Mouse (Mus musculus) MEL (cell line): ENCODE measurements around the gene Ninl. TPM values are rescaled to one million over a fixed set of nuclear protein-coding genes. Genes with fewer than 3 reads are reported as not detected.
A peak's percentile ranks its signal among the peaks of the same experiment; 100 is the strongest.

Experiments used
- DNase-seq: peaks from one replicate; pipeline ENCODE4 v3.0.0; 2011; ENCODE audit warnings: low read depth, low spot score
- H3K27ac ChIP-seq: 2 replicates; pipeline ENCODE4 v1.5.1; 2012; ENCODE audit warnings: low read depth, mild to moderate bottlenecking, control low read depth, low read length, moderate library complexity; ENCODE audit not compliant: control insufficient read depth
- H3K27me3 ChIP-seq, 2 experiments: fragments of 150-350 bp in 1 of 2; sonication (generic) in 1 of 2; 2 replicates each; pipeline ENCODE4 v1.6.1; 2012; ENCODE audit warnings: low read length in 2 of 2, mild to moderate bottlenecking in 2 of 2, improper control_type of control experiment in 1 of 2, moderate library complexity in 1 of 2; ENCODE audit not compliant: insufficient read depth in 2 of 2, control insufficient read depth in 1 of 2
- H3K36me3 ChIP-seq, 2 experiments: 2 replicates each; pipeline ENCODE4 v1.6.1; 2012 to 2014; ENCODE audit warnings: low read length in 2 of 2, improper control_type of control experiment in 1 of 2, inconsistent platforms in 1 of 2, mild to moderate bottlenecking in 1 of 2; ENCODE audit not compliant: insufficient read depth in 2 of 2, control insufficient read depth in 1 of 2
- H3K4me1 ChIP-seq, 2 experiments: fragments of 150-350 bp in 1 of 2; sonication (generic) in 1 of 2; 2 replicates each; pipeline ENCODE4 v1.6.1; 2012; ENCODE audit warnings: low read length in 2 of 2, improper control_type of control experiment in 1 of 2, mild to moderate bottlenecking in 1 of 2; ENCODE audit not compliant: insufficient read depth in 2 of 2, control insufficient read depth in 1 of 2
- H3K4me3 ChIP-seq, 2 experiments: fragments of 150-350 bp in 1 of 2; sonication (generic) in 1 of 2; 2 replicates each; pipeline ENCODE4 v1.5.1; 2012; ENCODE audit warnings: low read depth in 2 of 2, low read length in 2 of 2, mild to moderate bottlenecking in 2 of 2, moderate library complexity in 2 of 2, control low read depth in 1 of 2, improper control_type of control experiment in 1 of 2; ENCODE audit not compliant: control insufficient read depth in 1 of 2, insufficient read depth in 1 of 2
- H3K79me2 ChIP-seq: 2 replicates; pipeline ENCODE4 v1.6.1; 2012; ENCODE audit warnings: mild to moderate bottlenecking, low read length, moderate library complexity; ENCODE audit not compliant: control insufficient read depth, poor library complexity, insufficient read depth
- H3K9ac ChIP-seq: 2 replicates; pipeline ENCODE4 v1.6.1; 2012; ENCODE audit warnings: low read depth, mild to moderate bottlenecking, control low read depth, low read length, moderate library complexity; ENCODE audit not compliant: control insufficient read depth, poor library complexity, severe bottlenecking
- H3K9me3 ChIP-seq: fragments of 150-350 bp; sonication (generic); replicated peaks from 2 replicates; pipeline ENCODE4 v1.6.1; 2012; ENCODE audit warnings: mild to moderate bottlenecking, low read length, improper control_type of control experiment, moderate library complexity; ENCODE audit not compliant: insufficient read depth
- CHD2 ChIP-seq: IDR thresholded peaks from 2 replicates; pipeline ENCODE4 v1.6.1; 2011; ENCODE audit warnings: low read length, improper control_type of control experiment
- E2F4 ChIP-seq: IDR thresholded peaks from 2 replicates; pipeline ENCODE4 v1.6.1; 2011; ENCODE audit warnings: low read depth, low read length, improper control_type of control experiment, borderline replicate concordance
- ELF1 ChIP-seq: IDR thresholded peaks from 2 replicates; pipeline ENCODE4 v1.6.1; 2014; ENCODE audit warnings: low read depth, mild to moderate bottlenecking, inconsistent platforms, low read length, improper control_type of control experiment, moderate library complexity
- GABPA ChIP-seq: IDR thresholded peaks from 2 replicates; pipeline ENCODE4 v1.6.1; 2012; ENCODE audit warnings: low read depth, mild to moderate bottlenecking, inconsistent platforms, low read length, improper control_type of control experiment, moderate library complexity
- GATA1 ChIP-seq: IDR thresholded peaks from 2 replicates; pipeline ENCODE4 v1.6.1; 2011; ENCODE audit warnings: low read depth, low read length, improper control_type of control experiment
- HCFC1 ChIP-seq: IDR thresholded peaks from 2 replicates; pipeline ENCODE4 v1.6.1; 2012; ENCODE audit warnings: low read depth, mild to moderate bottlenecking, inconsistent platforms, low read length, improper control_type of control experiment, moderate library complexity
- KAT2A ChIP-seq: conservative IDR thresholded peaks from 2 replicates; pipeline ENCODE4 v1.6.1; 2012; ENCODE audit warnings: low read depth, low read length, improper control_type of control experiment, inconsistent platforms
- MAZ ChIP-seq: IDR thresholded peaks from 2 replicates; pipeline ENCODE4 v1.6.1; 2012; ENCODE audit warnings: low read depth, mild to moderate bottlenecking, inconsistent platforms, low read length, improper control_type of control experiment
- MEF2A ChIP-seq: IDR thresholded peaks from 2 replicates; pipeline ENCODE4 v1.6.1; 2014; ENCODE audit warnings: low read depth, mild to moderate bottlenecking, inconsistent platforms, low read length, improper control_type of control experiment; ENCODE audit not compliant: poor library complexity, insufficient replicate concordance, severe bottlenecking; ENCODE audit errors: extremely low read depth
- MXI1 ChIP-seq: IDR thresholded peaks from 2 replicates; pipeline ENCODE4 v1.6.1; 2011; ENCODE audit warnings: mild to moderate bottlenecking, low read depth, low read length, improper control_type of control experiment
- MYB ChIP-seq: IDR thresholded peaks from 2 replicates; pipeline ENCODE4 v1.6.1; 2011; ENCODE audit warnings: mild to moderate bottlenecking, low read depth, low read length, improper control_type of control experiment
- MYC ChIP-seq: IDR thresholded peaks from 2 replicates; pipeline ENCODE4 v1.6.1; 2011; ENCODE audit warnings: low read depth, mild to moderate bottlenecking, low read length, improper control_type of control experiment, moderate library complexity
- POLR2A ChIP-seq, 2 experiments: IDR thresholded peaks; 2 replicates each; pipeline ENCODE4 v1.6.1; 2011 to 2012; ENCODE audit warnings: low read length in 2 of 2, mild to moderate bottlenecking in 2 of 2, control low read depth in 1 of 2, improper control_type of control experiment in 1 of 2, low read depth in 1 of 2, moderate library complexity in 1 of 2; ENCODE audit not compliant: control insufficient read depth in 1 of 2, insufficient read depth in 1 of 2, poor library complexity in 1 of 2
- POLR2AphosphoS2 ChIP-seq: IDR thresholded peaks from 2 replicates; pipeline ENCODE4 v1.6.1; 2011; ENCODE audit warnings: low read length, improper control_type of control experiment
- RAD21 ChIP-seq: IDR thresholded peaks from 2 replicates; pipeline ENCODE4 v1.6.1; 2011; ENCODE audit warnings: mild to moderate bottlenecking, low read depth, low read length, improper control_type of control experiment
- RCOR1 ChIP-seq: IDR thresholded peaks from 2 replicates; pipeline ENCODE4 v1.6.1; 2012; ENCODE audit warnings: low read depth, mild to moderate bottlenecking, inconsistent platforms, low read length, improper control_type of control experiment
- SMC3 ChIP-seq: IDR thresholded peaks from 2 replicates; pipeline ENCODE4 v1.6.1; 2011; ENCODE audit warnings: low read depth, low read length, improper control_type of control experiment
- TAL1 ChIP-seq: IDR thresholded peaks from 2 replicates; pipeline ENCODE4 v1.6.1; 2012; ENCODE audit warnings: mild to moderate bottlenecking, inconsistent platforms, low read length, moderate library complexity, mixed read lengths
- TBP ChIP-seq: IDR thresholded peaks from 2 replicates; pipeline ENCODE4 v1.8.0; 2011; ENCODE audit warnings: low read depth, low read length, improper control_type of control experiment
- TCF12 ChIP-seq: IDR thresholded peaks from 2 replicates; pipeline ENCODE4 v1.6.1; 2014; ENCODE audit warnings: low read depth, mild to moderate bottlenecking, inconsistent platforms, low read length, improper control_type of control experiment, moderate library complexity
- UBTF ChIP-seq: IDR thresholded peaks from 2 replicates; pipeline ENCODE4 v1.6.1; 2012; ENCODE audit warnings: low read depth, mild to moderate bottlenecking, inconsistent platforms, low read length, improper control_type of control experiment, moderate library complexity, borderline replicate concordance; ENCODE audit not compliant: insufficient read depth
- USF1 ChIP-seq: IDR thresholded peaks from 2 replicates; pipeline ENCODE4 v1.6.1; 2014; ENCODE audit warnings: low read depth, mild to moderate bottlenecking, inconsistent platforms, low read length, improper control_type of control experiment, moderate library complexity
- USF2 ChIP-seq, 2 experiments: IDR thresholded peaks; 2 replicates each; pipeline ENCODE4 v1.6.1; 2011 to 2012; ENCODE audit warnings: improper control_type of control experiment in 2 of 2, low read length in 2 of 2, borderline replicate concordance in 1 of 2, inconsistent platforms in 1 of 2, low read depth in 1 of 2, mild to moderate bottlenecking in 1 of 2; ENCODE audit not compliant: insufficient read depth in 1 of 2
- ZC3H11A ChIP-seq: IDR thresholded peaks from 2 replicates; pipeline ENCODE4 v1.6.1; 2012; ENCODE audit warnings: low read depth, mild to moderate bottlenecking, inconsistent platforms, low read length, improper control_type of control experiment
- ZMIZ1 ChIP-seq: IDR thresholded peaks from 2 replicates; pipeline ENCODE4 v1.6.1; 2012; ENCODE audit warnings: low read depth, mild to moderate bottlenecking, inconsistent platforms, low read length, improper control_type of control experiment, moderate library complexity
- ZNF384 ChIP-seq: IDR thresholded peaks from 2 replicates; pipeline ENCODE4 v1.6.1; 2012; ENCODE audit warnings: low read depth, mild to moderate bottlenecking, inconsistent platforms, low read length, improper control_type of control experiment
- polyA plus RNA-seq, 2 experiments: library from polyadenylated mRNA; stranded (reverse) in 1 of 2; unstranded in 1 of 2; fragments of >175 nt in 1 of 2; fragments of >200 nt in 1 of 2; gene quantifications; 2 replicates each; pipeline versions ENCODE4 v1.2.1 to v1.2.4; 2012; ENCODE audit warnings: low replicate concordance in 2 of 2, low read depth in 1 of 2; ENCODE audit not compliant: insufficient read length in 2 of 2, insufficient read depth in 1 of 2, missing spikeins in 1 of 2
- total RNA-seq: library from RNA; depleted of rRNA; stranded (reverse); fragments of 300-350 nt; gene quantifications from 2 replicates; pipeline ENCODE4 v1.2.3, GENCODE M21; 2012

Gene Ninl
- total and polyA plus RNA-seq, 3 experiments: 9.8 to 16.8 TPM; not detected in 1

DNA sequence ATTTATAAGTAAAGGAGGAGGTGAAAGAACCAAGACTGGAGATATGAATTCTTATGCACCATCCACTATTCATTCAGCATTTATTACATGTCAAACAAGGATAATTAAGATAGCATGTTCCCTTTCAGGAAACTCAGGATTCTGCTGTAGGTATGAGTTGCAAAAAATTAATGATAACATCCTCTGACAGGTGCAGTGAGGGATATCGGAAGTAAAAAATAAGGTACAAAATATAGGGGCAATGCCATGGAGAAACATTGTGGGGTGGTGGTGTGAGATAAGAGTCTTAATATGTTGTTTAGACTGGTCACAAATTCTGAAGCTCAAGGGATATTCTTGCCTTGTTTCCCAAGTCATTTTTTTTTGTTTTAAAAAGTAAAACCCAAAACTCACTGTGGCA lies 1.9 kb downstream of the Ninl start:
- no peaks in the 10 kb centered on the region for H3K9me3 ChIP-seq
- H3K79me2 ChIP-seq: peaks cover 37% of the 10 kb centered on the region
- peaks cover 2 to 27% of the 10 kb centered on the region in 2 experiments; a peak in 3 of 4 replicates for H3K36me3 ChIP-seq
- H3K27ac ChIP-seq: no peak overlapping the region
- no peaks in the 10 kb centered on the region for H3K27me3 ChIP-seq
- H3K9ac ChIP-seq: no peak overlapping the region; the same call in 1 of the 2 replicates
- H3K4me1 ChIP-seq: peaks cover 13 to 14% of the 10 kb centered on the region in 2 experiments
- H3K4me3 ChIP-seq: peak overlapping the region; percentile 83 to 97; a peak in 3 of 4 replicates
- no peak for DNase-seq
- no peak for TF ChIP-seq RAD21
- TF ChIP-seq USF2 (IDR thresholded peaks at IDR 0.05; ENCODE audit: borderline replicate concordance in 1 of 2, insufficient read depth in 1 of 2, low read depth in 1 of 2, low read length in 2 of 2): no peak
- TF ChIP-seq GATA1: peak; percentile 5; the same call in 1 of the 2 replicates
- TF ChIP-seq TAL1: 0 out of 2 replicates have a peak, but pooled peaks have one; percentile 21
- no peak for TF ChIP-seq UBTF
- TF ChIP-seq MXI1: no peak
- TF ChIP-seq POLR2A (IDR thresholded peaks at IDR 0.05; ENCODE audit: control insufficient read depth in 1 of 2, insufficient read depth in 1 of 2, low read depth in 1 of 2, low read length in 2 of 2, poor library complexity in 1 of 2): no peak
- TF ChIP-seq CHD2: no peak
- TF ChIP-seq TCF12: 0 out of 2 replicates have a peak, but pooled peaks have one; percentile 15
- no peak for TF ChIP-seq SMC3

DNA sequence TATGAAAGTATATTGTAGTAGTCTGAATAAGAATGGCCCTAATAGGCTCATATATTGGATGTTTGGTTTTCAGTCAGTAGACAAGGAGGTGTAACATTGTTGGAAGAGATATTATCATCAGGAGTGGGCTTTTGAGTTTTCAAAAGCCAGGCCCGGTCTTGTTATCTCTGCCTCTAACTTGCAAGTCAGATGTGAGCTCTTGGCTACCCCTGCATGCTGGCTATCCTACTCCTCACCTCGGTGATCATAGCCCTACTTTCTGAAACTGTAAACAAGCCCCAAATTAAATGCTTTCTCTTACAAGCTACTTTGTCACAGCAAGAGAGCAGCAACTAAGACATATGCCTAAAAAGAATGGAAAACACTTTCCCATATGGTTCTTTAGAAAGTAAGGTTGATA lies 2.5 kb downstream of the Ninl start:
- TF ChIP-seq MAZ (no peak), SMC3 (no peak), UBTF (no peak)
- TF ChIP-seq, all 39 proteins: peak for 0
- DNase-seq: no peak
- Histone ChIP-seq H3K79me2 (peaks cover 37% of the 10 kb centered on the region), H3K9me3 (no peaks in the 10 kb centered on the region), H3K27me3 (no peaks in the 10 kb centered on the region), H3K9ac (no peak overlapping the region), H3K27ac (no peak overlapping the region), H3K4me1 (peaks cover 13 to 14% of the 10 kb centered on the region in 2 experiments), H3K4me3 (no peak overlapping the region; a peak in 1 of 4 replicates), H3K36me3 (peaks cover 2 to 27% of the 10 kb centered on the region in 2 experiments; a peak in 3 of 4 replicates)

DNA sequence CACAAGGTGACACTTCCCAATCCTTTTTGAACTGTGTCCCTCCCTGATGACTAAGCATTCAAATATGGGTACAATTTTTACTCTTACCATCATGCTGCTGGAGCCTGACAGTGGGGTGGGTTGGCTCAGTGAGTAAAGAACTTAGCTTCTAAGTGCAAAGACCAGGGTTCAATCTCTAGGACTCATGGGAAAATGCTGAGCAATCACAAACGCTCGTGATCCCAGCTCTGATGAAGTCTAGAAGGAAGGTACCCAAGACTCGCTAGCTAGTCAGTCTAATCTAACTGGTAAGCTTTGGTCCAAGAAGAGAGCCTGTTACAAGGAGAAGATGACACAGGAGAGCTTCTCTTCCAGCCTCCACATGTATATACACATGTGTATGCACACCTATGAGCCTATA lies 4.7 kb downstream of the Ninl start:
- H3K4me1 ChIP-seq: peaks cover 7 to 11% of the 10 kb centered on the region in 2 experiments
- H3K79me2 ChIP-seq: peaks cover 35% of the 10 kb centered on the region
- H3K9ac ChIP-seq: no peak overlapping the region
- no peaks in the 10 kb centered on the region for H3K9me3 ChIP-seq
- H3K27me3 ChIP-seq: no peaks in the 10 kb centered on the region
- peaks cover 2 to 18% of the 10 kb centered on the region in 2 experiments; a peak in 3 of 4 replicates for H3K36me3 ChIP-seq
- H3K27ac ChIP-seq: no peak overlapping the region
- no peak for TF ChIP-seq TAL1
- TF ChIP-seq ZNF384: no peak
- no peak for TF ChIP-seq MAZ
- TF ChIP-seq MYB: no peak
- TF ChIP-seq MEF2A: no peak
- no peak for TF ChIP-seq ZC3H11A
- no peak for TF ChIP-seq GATA1
- no peak for TF ChIP-seq HCFC1
- TF ChIP-seq RCOR1: no peak
- no peak for TF ChIP-seq GABPA
- no peak for TF ChIP-seq POLR2AphosphoS2
- TF ChIP-seq E2F4: no peak
- no peak for TF ChIP-seq MYC
- no peak for TF ChIP-seq ELF1
- no peak for TF ChIP-seq USF1
- no peak for TF ChIP-seq ZMIZ1
- no peak for TF ChIP-seq TBP
- no peak for TF ChIP-seq KAT2A
- no peak overlapping the region for H3K4me3 ChIP-seq
- DNase-seq: no peak
